Mouse (Mus musculus) megakaryocyte progenitor cell, adult 5-6 weeks (primary cell): ENCODE data around the gene Prpf40a. TPM values are rescaled to one million over a fixed set of nuclear protein-coding genes. Genes with fewer than 3 reads are reported as not detected.

Experiments used
- ATAC-seq: replicated peaks from 2 replicates; pipeline ENCODE4 v1.8.0; 2016; ENCODE audit warnings: mild to moderate bottlenecking, moderate TSS enrichment, inconsistent platforms; ENCODE audit not compliant: poor library complexity
- total RNA-seq, 2 experiments: library from RNA; stranded (forward) in 1 of 2; stranded (reverse) in 1 of 2; fragments of 157-497, 149-512 nt in 1 of 2; fragments of 200-1000 nt in 1 of 2; gene quantifications; 2 replicates each; pipeline versions ENCODE4 v1.2.3 to v1.2.4; 2015 to 2017

Prpf40a gene
- total RNA-seq, 2 experiments from 2014 or later = 119 to 182 TPM

DNA sequence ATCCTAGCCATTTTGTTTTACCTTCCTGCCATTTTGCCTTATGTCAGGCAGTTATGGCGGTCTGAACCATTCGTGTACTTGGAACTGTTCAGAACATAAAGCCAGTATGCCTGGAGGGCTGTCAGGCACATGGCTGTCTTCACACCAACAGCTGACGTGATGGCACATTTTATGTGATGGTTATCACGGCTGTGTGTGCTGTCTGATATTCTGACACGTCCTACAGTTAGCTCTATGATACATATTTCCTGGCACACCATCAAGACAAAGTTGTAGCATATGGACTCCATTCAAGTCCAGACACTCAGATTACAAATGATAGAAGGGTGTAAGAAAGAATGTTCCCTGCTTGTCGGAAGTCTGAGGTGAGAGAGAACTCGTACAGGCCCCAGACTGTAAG lies 85.0 kb downstream of the Prpf40a start:
- no peak for ATAC-seq

DNA sequence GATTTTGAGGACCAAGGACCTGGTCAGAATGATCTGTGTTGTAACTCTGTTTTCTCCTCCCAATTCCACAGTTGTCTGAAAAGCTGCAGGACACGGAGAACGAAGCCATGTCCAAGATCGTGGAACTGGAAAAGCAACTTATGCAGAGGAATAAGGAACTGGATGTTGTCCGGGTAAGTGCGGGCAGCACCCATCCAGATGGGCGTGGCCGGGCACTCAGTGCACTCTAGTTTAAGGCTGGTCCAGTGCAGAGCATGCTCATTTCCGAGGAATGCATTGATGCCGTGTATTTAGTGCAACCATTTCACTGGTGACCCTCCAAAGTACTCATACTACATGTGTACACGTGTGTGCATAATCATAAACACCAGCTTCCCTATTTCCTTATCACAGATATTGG lies 85.7 kb downstream of the Prpf40a start:
- ATAC-seq = no peak

DNA sequence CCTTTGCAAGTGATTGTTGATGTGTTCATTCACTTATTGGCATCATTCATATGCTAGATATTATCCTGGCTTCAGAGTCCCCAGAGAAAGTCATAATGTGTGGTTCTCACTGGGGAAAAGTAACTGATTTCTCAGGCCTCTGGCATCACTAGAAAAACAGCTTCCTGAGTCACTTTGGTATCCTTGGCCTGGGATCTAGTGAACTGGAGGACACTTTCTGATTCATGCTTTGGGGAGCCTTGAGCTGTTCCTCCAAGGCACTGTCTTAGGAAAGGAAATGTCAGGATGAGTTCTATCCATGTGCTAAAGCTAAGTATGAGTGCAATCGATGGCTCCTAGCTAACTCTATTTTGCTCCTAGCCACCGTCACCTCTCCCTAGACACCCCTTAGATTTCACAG lies 88.2 kb downstream of the Prpf40a start:
- no peak for ATAC-seq

DNA sequence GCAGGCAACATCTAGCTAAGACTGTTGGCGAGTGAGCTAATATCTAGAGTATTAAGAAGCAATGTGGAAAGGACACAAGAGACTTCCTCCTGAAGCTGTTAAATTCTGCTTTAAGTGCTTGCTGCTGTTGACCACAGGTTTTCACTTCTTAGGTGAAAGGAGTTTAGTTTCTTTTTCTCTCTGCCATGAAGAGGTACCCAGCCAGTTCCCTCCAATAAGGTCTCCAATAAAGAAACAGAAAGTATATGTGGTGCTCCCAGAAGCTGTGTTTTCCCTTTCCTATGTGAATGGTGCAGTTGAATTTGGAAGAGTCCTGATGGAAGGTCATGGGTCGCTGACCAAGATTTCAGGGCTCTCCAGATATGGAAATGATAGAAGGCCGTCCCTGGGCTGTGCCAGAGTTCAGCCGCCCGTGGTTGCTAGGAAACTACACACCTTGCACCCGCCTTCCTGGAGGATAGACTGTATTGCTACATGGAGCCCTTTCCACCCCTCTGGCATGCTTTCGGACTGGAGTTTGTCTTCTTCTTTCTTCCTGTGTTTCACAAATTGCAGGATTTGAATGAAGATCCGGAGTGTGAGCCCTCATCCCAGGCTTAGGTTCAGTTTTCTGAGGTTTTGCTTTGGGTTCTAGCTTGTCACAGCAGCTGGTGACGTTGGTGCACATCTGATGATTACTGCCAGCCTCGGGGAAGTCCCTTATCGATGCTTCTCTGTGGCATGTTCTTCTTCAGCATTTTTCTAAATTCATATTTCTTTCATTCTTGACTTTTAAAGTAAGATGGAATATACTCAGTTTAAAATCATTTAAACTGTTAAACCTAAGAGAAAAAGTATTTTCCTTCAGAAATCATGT lies 89.0 kb downstream of the Prpf40a start:
- no peak for ATAC-seq

DNA sequence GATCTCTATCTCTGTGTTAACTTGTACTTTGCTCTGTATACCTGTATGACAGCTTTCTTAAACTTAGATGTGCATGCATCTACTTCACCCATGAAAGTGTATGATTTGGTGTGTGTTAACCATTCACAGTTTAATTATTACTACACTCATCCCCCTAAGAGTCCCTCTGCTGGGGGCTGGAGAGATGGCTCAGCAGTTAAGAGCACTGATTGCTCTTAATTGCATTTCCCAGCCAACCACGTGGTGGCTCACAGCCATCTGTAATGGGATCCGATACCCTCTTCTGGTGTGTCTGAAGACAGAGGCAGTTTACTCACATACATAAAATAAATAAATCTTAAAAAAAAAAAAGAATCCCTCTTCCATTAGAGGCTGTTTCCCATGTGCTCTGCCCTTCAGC lies 91.0 kb downstream of the Prpf40a start:
- ATAC-seq = no peak

DNA sequence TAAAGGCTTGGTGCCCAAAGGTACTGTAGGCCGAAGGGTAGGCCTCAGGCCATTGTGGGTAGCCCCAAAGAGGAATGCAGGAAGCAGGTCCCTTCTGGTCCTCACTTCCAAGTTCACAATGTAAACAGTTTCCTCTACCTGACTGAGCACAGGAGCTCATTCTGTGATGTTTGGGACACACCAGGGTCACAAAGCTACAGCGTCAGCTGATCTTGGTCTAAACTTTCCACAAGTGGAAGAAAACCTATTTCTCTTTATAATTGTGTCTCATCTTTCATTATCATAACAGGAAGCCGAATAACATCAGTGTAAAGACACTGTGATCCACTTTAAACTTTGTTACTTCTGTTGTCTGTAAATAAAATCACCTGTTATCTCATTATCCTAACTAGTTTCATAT lies 95.6 kb downstream of the Prpf40a start:
- ATAC-seq = no peak

DNA sequence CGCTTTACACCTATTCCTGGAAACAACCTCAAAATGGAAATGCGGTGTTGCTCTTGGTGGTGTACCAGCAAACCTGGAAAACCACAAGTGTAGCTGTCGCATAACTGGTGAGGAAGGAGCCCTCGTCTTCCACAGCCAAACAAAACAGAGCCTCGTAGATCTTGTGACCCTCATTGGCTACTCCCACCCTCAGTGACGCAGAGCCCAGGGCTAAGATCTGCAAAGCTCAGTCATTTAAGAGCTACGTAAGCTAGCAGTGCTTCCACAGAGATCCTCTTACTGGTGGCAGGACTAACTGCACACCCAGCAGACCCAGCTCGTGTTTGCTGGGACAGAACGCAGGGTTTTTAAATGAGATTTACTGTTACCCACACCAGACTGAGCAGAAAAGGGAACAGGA lies 96.1 kb downstream of the Prpf40a start:
- ATAC-seq = peak; percentile 86

DNA sequence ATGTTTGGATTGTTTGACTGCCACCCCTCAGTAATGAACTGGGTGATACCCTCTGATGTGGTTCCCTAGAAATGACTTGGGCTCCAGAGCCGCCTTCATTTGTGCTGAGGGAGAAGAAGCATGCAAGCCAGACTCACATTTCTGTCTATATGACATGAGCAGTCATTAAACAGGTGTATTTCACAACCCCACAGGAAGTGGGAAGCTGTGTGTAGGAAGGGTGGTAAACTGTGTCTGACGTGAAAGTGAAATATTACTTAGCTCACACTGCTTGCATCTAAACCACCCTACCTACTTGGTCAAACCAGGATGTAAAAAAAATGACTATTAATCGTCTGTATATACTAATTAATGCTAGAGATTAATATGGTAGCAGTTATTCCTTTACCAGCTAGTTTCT lies 102.3 kb downstream of the Prpf40a start:
- ATAC-seq = peak; percentile 76

DNA sequence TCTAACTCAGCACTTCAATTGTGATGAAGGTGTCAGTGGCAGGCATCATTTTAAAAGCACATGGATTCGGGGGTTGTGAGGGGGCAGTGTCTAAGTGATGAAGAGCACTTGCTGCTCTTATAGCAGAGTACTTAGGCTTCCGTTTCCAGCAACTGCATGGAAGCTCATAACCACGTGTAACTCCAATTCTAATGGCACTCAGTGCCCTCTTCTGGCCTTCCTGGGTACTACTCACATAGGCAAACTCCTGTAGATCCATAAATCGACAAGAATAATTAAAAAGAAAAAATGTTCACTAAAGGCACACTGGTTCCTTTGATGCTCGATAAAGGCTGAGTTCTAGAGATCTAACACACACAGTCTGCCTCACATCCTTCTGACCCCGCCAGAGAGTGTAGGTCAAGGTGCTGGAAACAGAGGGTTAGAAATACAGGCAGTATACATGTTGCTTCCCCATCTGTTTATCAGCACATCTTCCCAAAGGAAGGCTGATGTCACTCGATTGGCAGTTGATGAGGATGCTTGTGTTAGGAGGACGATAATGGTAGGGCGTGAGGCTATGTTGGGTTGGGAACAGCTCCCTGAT lies 105.4 kb downstream of the Prpf40a start:
- peak; percentile 90 for ATAC-seq

Other genes with a start within 250 kb of the Prpf40a start
- gene Arl6ip6, start 442 bp upstream of the Prpf40a start, total RNA-seq (2015) = 45.1 and 48.4 TPM in 2 replicates
- gene Arl6ip6, start 442 bp upstream of the Prpf40a start, total RNA-seq (2017) = 25.8 and 38.7 TPM in 2 replicates